Mouse (Mus musculus) E14TG2a.4 (cell line): ENCODE results near the gene Dnah7a.

Experiments
- CTCF ChIP-seq: conservative IDR thresholded peaks from 2 replicates; pipeline ENCODE4 v1.5.1; 2014; ENCODE audit warnings: low read length
- POU5F1 ChIP-seq: IDR thresholded peaks from 2 replicates; pipeline ENCODE4 v1.6.1; 2014; ENCODE audit warnings: low read length, borderline replicate concordance

GRCm38 (mm10) chr1:53711069-53711468 is 4.5 kb upstream of the Dnah7a start:
- no peak for TF ChIP-seq CTCF
- TF ChIP-seq POU5F1 = no peak
